Mouse (Mus musculus) urinary bladder, postnatal 14 days (tissue): ENCODE measurements around the gene S1pr4.

Experiments
- DNase-seq: peaks from one replicate; pipeline ENCODE4 v3.0.0; 2021; ENCODE audit warnings: low spot score

Gene S1pr4

GRCm38 (mm10) chr10:81519227-81519977 lies 19.5 kb upstream of the S1pr4 start:
- DNase-seq, result no peak

GRCm38 (mm10) chr10:81518546-81518945 lies 18.6 kb upstream of the S1pr4 start:
- DNase-seq, result peak; percentile 78

- no peak for DNase-seq
These were observed 17.3 kb upstream of the S1pr4 start for GRCm38 (mm10) chr10:81517227-81517626.

- no peak for DNase-seq
These were observed 13.9 kb upstream of the S1pr4 start for GRCm38 (mm10) chr10:81513798-81514197.

- no peak for DNase-seq
These were observed 10.4 kb upstream of the S1pr4 start for GRCm38 (mm10) chr10:81510246-81510810.

GRCm38 (mm10) chr10:81507691-81508489 lies 8.0 kb upstream of the S1pr4 start:
- DNase-seq, result no peak

- no peak for DNase-seq
These were observed 7.2 kb upstream of the S1pr4 start for GRCm38 (mm10) chr10:81507095-81507494.

- DNase-seq, result no peak
These were observed 5.2 kb upstream of the S1pr4 start for GRCm38 (mm10) chr10:81505016-81505664.

- peak; percentile 90 for DNase-seq
These were observed 2.7 kb upstream of the S1pr4 start for GRCm38 (mm10) chr10:81502658-81503057.

- DNase-seq, result no peak
These were observed 1.9 kb upstream of the S1pr4 start for GRCm38 (mm10) chr10:81501863-81502262.

GRCm38 (mm10) chr10:81499250-81499901 lies 556 bp downstream of the S1pr4 start:
- no peak for DNase-seq

- no peak for DNase-seq
These were observed 1.3 kb downstream of the S1pr4 start for GRCm38 (mm10) chr10:81498316-81499249.

GRCm38 (mm10) chr10:81497401-81498270 lies 2.3 kb downstream of the S1pr4 start:
- no peak for DNase-seq

- DNase-seq, result no peak
These were observed 3.0 kb downstream of the S1pr4 start for GRCm38 (mm10) chr10:81496969-81497368.

- DNase-seq, result peak; percentile 99
These were observed 3.5 kb downstream of the S1pr4 start, which contains the start of gene Ncln for GRCm38 (mm10) chr10:81496264-81496901. Gene Ncln, minus strand, starts transcription at chr10:81496392.

GRCm38 (mm10) chr10:81495616-81496263 lies 4.2 kb downstream of the S1pr4 start:
- no peak for DNase-seq

- DNase-seq, result no peak
These were observed 4.8 kb downstream of the S1pr4 start for GRCm38 (mm10) chr10:81495151-81495550.

- DNase-seq, result no peak
These were observed 5.5 kb downstream of the S1pr4 start for GRCm38 (mm10) chr10:81494260-81495041.
